Mouse (Mus musculus) megakaryocyte progenitor cell, adult 5-6 weeks (primary cell): ENCODE measurements around the gene Dnph1. TPM values are rescaled to one million over a fixed set of nuclear protein-coding genes. Genes with fewer than 3 reads are reported as not detected.

ENCODE experiments used
- ATAC-seq: replicated peaks from 2 replicates; pipeline ENCODE4 v1.8.0; 2016; ENCODE audit warnings: mild to moderate bottlenecking, moderate TSS enrichment, inconsistent platforms; ENCODE audit not compliant: poor library complexity
- total RNA-seq, 2 experiments: library from RNA; stranded (forward) in 1 of 2; stranded (reverse) in 1 of 2; fragments of 157-497, 149-512 nt in 1 of 2; fragments of 200-1000 nt in 1 of 2; gene quantifications; 2 replicates each; pipeline versions ENCODE4 v1.2.3 to v1.2.4; 2015 to 2017

Dnph1 gene
- total RNA-seq, 2 experiments from 2014 or later = 20.2 to 45.7 TPM

DNA sequence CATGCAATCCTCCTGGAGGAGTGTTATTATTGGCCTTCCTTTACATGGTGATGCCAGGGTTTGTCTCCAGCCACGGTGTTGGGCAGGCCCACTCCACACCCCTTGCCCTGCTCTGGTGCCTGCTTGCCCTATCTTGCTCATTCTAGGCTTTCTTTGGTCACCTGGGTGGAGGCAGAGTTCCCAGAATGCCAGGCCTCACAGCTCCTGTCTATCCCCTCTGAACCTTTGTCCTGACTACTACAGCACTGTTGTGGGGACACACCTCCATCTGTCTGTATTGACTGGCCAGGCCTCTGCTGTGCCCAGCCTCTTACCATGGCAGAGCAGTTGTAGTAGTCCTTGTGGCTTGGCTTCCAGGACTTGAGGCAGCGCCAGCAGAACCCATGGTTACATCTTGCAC lies 6.3 kb downstream of the Dnph1 start:
- ATAC-seq = no peak

DNA sequence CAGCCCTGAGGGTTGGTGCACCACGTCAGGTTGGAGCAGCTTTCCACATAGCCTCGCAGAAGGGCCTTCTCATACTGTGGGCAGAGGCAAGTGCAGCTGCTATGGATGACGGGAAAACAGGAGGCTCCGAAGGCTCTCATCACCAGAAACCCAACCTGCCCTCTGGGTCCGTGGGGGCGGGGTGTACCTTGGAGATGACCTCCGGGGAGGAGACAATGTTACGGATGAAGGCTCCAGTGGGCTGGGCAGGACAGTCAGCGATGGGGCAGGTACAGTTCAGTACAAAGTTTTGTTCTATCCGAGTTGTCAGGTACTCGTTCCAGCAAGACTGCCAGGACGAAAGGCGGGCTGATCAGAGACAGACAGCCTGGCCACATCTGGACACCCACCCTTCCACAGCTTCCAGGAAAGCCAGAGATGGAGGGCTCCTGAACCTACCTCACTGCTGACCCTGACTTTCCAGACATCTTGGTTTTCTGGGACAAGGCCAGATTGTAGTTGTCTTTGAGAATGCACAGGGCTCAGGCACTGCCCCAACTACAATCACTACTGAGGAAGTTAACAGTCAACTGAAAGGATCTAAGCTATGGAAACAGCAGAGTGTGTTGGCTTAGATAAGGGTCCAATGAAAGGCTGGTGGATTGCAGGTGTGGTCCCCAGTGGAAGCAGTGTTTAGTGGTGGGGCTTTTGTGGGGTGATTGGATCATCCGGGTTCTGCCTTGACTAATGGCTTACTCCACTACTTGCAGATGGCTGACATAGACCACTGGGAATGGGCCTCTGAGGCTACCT lies 7.5 kb downstream of the Dnph1 start:
- ATAC-seq = peak; percentile 48; the same call in 1 of the 2 replicates

DNA sequence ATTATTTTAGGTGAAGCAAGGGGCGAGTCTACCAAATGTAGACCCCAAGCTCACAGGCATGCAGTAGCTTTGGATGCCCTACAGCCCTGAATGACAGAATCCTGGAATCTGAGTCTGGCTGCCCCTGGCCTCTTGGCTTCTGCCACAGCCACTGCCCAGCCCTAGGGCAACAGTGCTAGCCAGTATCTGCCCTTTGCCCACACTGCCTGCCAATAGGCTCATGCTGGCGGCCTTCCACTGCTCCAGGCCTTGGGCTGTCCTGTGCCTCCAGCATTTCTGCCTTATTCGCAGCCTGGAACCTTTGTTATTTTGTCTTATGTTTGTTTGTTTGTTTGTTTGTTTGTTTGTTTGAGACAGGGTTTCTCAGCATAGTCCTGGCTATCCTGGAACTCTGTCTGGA lies 9.1 kb downstream of the Dnph1 start:
- no peak for ATAC-seq

DNA sequence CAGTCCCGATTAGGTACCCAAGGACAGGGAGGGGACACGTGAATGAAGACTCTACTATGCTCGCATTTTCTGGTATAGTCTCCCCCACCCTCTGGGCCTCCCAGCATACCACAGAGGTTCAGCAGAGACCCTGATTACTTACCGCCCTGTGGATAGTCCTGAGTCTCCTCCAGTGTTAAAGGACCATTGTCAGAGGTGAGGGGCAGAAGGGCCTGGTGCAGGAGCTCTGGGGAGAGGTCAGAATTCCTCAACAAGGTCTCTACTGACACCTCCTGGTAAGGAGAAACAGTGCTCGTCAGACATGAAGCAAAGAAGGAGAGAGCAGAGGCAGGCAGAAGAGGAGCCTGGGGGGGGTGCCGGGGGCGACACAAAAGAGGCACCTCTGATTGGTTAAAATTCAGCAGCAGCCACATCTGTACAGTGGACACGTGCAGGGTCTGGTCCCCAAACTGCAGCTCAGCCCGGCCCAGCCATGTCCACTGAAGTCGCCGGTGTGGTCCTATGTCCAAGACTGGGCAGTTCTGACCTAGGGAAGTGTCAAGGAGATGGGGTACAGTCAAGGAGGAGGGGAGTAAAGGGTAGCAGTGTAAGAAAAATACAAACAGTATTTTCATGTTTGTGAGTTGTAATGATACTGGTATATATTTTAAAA lies 14.7 kb downstream of the Dnph1 start:
- ATAC-seq = no peak

DNA sequence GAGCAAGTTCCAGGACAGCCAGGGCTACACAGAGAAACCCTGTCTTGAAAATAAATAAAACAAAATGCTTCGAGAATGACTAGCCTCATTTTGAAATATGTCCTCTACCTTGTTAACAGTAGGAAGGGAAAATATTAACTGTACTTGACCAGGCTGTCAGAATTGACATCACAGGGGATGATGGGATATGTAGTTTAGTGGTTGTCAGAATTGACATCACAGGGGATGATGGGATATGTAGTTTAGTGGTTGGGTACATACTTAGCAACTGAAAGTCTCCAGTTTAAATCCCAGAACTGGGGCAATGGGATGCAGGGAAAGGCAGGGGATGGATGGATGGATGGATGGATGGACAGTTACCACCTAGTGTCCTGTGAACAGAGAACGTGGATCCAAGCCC lies 16.8 kb downstream of the Dnph1 start:
- peak; percentile 42; the same call in 1 of the 2 replicates for ATAC-seq

DNA sequence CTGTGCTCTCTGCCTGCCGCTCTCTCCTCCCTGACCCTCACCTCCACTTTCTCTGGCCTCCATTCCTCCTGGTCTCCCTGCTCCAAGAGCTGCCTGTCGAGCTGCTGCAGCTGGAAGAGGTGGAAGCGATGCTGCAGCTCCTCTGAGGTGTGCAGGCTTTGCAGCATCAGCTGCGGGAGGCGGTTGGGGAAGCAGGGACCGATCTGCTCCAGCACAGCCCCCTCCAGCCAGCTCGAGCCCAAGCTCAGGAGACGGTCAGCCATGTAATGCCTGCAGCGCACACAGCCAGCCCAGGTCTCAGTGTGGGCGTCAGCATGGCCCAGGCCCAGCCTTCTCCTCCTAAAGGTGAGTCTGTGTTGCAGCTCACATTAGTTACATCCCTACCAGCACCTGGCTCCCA lies 23.5 kb downstream of the Dnph1 start:
- ATAC-seq = no peak

DNA sequence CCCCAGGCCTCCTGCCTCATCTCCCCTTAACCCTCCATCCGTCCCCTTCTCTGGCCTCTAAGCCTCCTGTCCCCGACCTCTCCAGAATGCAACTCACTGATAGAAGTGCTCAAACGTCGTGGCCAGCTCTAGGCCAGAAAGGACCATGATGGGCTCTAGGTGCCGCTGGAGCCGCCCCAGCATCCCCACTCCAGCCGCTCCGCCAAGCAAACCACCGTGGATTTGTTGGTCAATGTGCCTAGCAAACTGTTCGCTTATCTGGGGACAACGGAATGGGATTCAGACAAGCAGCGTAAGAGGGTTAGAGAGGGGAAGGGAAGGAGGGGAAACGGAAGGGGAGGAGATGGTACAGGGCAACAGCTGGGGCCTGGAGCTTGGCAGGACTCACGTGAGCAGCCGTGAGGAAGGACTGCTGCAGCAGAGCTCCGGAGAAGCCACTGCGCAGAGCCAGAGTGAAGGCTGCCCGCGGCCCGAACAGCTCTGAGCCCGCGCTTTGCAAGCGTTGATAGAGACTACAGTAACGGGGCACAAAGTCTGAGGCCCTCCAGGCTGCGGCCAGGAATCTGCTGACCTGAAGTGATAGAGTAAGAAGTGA lies 24.0 kb downstream of the Dnph1 start:
- peak; percentile 86 for ATAC-seq

DNA sequence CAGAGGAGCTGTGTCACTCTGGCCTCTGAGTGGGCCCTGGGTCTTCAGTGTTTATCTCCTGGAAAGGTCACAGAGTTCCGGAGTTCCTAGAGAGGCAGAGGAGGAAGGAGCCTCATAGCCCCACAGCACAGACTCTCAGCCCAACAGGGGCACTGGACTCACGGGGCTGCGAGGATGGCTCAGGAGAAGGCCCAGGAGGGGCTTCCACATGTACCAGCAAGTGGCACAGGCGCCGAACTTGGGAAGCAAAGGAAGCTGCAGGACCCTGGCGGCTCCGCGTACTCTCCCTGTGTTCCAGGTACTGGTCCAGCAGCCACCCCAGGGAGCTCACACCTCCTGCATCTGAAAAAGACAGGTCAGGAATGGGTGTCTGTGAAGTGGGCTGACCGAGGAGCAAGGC lies 24.7 kb downstream of the Dnph1 start:
- no peak for ATAC-seq

DNA sequence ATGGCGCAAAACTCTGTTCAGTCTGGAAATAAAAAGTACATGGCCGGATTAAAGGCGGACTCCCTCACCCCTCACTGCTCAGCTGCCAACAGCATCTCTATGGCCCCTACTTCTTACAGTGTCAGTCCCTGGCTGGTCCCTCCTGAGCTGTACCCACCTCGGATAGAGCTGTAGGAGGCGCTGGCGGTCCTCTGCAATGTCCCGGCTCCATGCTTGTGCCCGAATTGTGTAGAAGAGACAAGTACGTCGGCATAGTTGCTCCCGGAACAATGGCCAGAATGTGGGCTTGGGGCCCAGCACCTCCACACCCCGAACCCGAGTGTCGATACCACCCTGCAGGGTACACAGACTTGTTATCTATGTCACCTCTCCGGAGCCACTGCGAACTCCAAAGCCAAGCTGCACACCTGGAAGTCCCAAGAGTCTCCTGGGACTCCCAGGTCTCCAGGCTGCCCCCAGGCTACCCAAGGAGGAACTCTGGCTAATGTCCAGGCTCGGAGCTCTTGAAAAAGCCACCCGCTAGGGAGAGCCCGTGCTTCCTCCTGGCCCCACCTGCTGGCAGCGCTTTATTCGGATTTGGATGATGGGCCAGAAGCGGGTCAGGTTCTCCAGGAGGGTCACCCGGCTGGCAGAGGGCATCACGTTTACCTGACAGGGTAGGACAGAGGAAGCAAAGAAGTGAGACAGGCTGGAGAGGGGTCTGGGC lies 25.6 kb downstream of the Dnph1 start:
- ATAC-seq = 0 out of 2 replicates have a peak, but pooled peaks have one; percentile 20

DNA sequence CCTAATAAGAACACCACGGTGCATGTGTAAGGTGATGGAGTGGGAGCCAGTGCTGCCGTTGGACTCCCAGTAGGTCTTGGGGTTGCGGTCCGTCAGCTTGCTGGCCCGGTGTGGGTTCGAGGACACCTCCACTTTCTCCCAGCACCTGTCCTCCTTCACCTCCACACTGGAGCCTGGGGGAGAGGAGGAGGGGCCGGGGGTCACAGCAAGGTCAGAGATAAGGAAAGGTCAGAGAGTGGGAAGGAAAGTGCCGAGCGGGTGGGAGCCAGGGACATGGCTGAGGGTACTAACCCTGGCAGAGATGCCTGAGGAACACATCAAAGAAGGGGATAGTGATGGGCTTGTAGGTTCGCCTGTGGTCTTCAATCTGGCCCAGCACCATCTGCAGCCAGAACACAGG lies 28.6 kb downstream of the Dnph1 start:
- no peak for ATAC-seq

DNA sequence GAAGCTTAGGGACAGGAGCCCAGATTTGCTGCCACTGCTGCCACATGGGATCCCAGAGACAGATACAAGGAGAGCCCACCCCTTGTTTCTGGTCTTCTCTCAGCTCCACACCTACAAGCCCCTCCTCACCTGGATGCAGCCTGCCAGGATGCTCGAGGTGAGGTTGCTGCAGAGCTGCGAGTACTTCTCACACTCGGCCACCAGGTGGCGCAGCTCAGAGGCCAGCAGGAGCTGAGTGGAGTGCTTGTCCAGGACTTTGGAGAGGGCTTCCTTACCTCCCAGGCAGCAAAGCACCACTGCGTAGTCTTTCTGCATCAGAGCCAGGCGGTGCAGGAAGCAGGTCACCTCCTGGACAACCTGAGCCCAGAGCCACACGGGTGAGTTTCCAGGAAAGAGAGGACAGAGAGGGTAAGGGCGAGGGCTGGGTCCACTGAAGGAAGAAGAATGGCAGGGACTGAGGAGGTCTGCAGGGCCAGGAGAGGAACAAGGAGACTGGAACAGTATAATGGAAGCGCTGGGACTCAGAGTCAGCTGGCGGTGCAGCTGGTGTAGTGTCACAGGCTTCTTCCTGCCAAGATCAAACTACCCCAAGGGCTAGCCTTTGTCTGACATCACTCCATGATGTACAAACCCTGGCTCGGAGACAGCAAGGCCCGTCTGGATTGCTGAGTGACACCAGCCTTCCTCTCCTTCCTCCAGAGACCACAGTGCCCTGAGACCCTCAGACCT lies 29.2 kb downstream of the Dnph1 start:
- peak; percentile 76 for ATAC-seq

DNA sequence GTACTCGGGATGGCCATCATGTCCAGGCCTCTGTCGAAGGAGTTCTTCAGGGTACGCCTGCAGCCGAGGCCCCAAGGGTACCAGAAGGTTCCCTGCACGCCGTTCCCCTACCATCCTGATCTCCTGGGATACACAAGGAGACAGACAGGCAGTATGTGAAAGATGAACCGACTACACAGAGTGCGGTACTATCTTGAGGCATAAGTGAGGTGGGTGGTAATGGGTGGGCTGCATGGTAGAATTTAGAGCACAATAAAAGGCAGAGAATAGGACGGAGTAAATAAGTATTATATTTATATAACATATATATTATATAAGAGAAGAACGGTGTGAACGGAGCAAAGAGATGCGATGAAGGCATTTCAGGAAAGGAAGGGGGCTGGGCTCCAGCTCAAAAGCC lies 47.1 kb downstream of the Dnph1 start:
- ATAC-seq = no peak

DNA sequence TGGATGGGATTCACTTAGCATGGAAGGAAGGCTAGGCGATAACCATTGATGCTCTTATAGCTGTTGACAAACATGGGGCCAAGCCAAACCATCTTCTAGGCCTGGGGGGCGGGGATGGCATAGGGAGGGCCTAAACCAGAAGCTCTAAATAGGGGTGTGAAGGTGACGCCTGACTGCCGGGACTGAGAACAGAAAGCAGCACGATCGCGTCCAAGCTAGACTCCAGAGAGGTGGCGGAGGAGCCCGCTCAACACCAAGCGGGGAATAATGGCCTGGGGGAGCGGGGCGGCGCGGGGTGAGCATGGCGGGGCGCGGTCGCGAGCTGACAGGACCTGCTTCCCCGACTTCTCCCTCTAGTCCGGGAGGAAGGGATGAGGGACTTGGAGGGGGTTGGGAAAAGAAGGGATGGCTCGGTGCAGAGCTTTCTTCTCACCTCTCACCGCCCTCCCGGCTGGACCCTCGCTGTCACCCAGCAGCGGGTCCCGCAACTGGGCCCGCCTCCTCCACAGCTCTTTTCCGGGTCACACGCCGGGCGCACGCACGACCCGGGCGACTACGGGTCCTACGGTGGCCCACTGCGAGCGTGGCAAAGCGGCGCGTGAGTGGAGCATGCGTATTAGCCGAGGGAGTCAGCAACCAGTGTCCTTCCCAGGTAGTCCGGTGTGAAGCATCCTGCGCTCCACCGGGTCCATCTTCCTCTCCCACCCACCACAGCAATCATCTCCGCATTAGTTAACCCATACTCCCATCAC lies 49.5 kb downstream of the Dnph1 start, which contains the start of gene Cul9:
TSS of gene Cul9 (minus strand) at position 576 of the 752 bp plus-strand sequence.
- ATAC-seq = peak; percentile 81

DNA sequence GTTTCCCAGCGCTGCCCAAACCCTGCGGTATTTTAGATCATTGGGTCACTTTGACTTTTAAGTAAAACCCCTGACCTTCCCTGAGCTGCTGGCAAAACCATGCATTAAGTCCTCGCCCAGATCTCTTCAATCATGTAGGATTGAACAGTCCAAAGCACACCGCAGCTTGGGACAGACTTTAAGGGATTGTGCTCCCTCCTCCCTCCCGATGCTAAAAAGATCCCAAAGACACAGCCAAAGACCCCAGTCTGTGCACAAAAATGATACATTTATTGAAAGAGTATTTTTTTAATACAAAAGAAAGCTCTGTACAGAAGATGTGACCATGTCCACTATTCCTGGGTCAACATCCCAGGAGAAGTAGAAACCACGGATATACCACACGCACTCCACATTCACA lies 50.1 kb downstream of the Dnph1 start:
- ATAC-seq = no peak

DNA sequence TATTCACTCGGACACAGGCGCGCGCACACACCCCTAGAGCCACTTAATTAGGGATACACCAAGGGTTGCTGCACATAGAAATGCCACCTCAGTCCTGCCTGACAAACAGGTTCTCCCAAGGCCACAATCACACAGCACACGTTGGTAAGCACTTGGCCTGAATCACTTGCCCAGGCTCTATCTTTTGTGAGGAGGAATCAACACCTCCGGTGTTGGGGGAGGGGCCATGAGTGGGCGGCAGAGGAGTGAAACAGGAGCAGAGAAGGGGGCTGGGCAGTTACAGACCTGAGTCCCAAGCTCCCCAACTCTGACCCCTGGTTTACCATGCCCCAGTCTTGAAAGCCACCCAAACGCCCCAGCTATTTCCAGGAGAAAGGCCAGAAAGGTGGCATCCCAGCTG lies 50.5 kb downstream of the Dnph1 start:
- no peak for ATAC-seq

DNA sequence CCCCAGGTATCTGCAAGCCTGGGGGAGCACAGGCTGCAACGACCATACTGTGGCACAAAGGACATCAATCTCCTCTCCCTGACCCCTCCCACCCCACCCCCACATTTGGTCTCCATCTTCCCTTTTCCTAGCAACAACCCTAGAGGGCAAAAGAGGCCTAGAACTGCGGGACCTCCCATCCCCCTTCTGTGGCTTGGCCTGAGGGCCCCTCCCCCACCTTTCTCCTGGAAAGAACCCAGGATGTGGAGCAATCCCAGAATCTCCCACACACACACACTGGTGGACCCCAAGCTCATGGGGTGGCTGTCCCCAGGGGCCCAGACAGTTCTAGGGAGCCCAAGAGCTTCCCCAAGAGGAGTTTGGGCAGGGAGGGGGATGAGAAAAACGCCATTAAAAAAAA lies 51.4 kb downstream of the Dnph1 start:
- no peak for ATAC-seq

DNA sequence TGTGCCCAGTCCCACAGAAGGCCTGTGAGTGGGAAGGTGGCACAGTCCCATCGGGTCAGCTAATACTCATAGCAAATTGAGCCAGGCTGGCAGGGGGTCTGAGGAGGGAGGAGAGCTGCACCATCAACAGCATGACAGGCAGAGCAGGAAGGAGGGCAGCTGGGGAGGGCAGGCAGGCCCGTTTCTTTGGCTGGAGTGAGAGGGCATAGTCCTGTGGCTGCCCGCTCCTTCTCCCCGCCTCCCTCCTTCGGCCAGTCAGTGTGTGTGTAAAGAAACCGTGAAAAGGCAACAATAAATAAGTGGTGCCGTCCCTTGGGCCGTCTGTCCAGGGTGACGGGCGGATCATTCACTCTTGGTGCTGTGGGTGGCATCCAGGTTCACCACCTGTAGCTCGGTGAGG lies 52.2 kb downstream of the Dnph1 start:
- no peak for ATAC-seq

DNA sequence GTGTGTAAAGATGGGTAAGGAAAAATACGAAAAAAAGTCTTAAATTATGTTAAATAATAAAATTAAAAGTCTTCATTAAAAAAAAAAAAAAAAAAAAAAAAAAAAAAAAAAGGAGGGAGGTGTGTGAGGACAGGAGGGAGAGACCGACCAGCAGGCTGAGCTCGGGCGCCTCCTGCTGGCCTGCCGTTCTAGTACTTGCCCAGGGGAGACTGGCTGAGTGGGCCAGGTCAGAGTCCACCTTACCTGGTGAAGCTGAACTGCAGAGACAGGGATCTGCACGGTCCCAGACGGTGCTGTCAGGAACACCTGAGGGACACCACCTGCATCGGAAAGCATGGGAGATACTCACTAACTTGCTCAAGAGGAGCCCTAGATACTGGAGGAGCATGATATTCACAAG lies 52.7 kb downstream of the Dnph1 start:
- peak; percentile 64 for ATAC-seq
